Mouse (Mus musculus): ENCODE data around the gene Otud3.

- TF ChIP-seq CTCF (conservative IDR thresholded peaks at IDR 0.05; ENCODE audit: low read length) (peak; percentile 99), POU5F1 (IDR thresholded peaks at IDR 0.05; ENCODE audit: borderline replicate concordance, low read length) (no peak)
Observed at GRCm38 (mm10) chr4:138922131-138922459, 8.3 kb upstream of the Otud3 start.

All from E14TG2a.4 (cell line).